ENCODE assay signal across 8 mouse cellular contexts in the genomic region with DNA sequence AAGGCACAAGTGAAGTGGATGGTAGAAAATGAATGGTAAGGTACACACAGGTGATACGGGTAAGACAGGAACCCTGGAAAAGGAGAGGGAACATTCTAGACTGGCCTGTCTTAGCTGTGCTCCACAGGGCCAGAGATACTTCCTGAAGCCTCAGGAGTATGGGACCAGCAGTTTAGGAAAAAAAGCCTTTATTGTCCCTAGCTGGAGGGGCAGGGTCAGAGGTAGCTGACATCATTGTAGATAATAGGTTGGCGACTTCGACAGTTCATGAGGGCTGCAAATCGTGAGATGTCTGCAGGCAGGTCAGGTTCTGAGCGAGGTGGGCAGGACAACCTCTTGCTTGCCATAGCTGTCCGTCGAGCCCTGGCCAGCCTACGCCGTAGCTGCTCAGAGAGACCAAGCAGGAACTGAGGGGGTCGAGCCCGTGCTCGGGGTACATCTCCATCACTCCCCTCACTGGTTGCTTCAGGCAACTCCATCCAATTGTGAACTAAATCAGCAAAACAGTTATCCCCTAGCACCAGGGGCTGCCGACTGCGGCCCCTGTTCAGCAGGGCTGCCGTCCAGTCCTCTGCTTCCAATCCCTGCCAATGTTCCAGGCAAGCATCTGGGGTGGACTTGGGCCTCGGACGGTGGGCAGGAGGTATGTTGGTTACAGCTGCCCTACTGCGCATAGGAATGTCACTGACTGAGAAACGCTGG. TPM values are rescaled to one million over a fixed set of nuclear protein-coding genes. Genes with fewer than 3 reads are reported as not detected.
DNase-seq lines count a peak whose midpoint lies in the region; ATAC-seq and TF ChIP-seq lines count a peak whose summit lies in the region.

No protein-coding gene starts in this region.

- no peak for DNase-seq in lung, adult 18-20 months
- DNase-seq in forebrain, embryonic 14.5 days (ENCODE audit: low spot score) = no peak
- DNase-seq in kidney, postnatal 0 days (ENCODE audit: low spot score) = no peak
- no peak for DNase-seq in midbrain, postnatal 0 days (ENCODE audit: low spot score)
- no peak for DNase-seq in right cerebral cortex, postnatal 4 days
- DNase-seq in gastrocnemius, postnatal 4 days (ENCODE audit: low spot score in 2 of 2) = no peak

- H3K4me1 ChIP-seq in lung, embryonic 15.5 days = peaks cover 54% of the 10 kb centered on the region
- H3K4me1 ChIP-seq in forebrain, embryonic 14.5 days (ENCODE audit: control insufficient read depth, insufficient read depth, low read length) = peaks cover 6% of the 10 kb centered on the region
- H3K4me1 ChIP-seq in kidney, postnatal 0 days (replicated peaks; ENCODE audit: insufficient read depth, low read length) = peaks cover 22% of the 10 kb centered on the region
- peaks cover 6% of the 10 kb centered on the region for H3K4me1 ChIP-seq in midbrain, postnatal 0 days (ENCODE audit: insufficient read depth, low read length)

- peak overlapping the region; percentile 88 for H3K4me2 ChIP-seq in lung, embryonic 15.5 days
- H3K4me2 ChIP-seq in forebrain, embryonic 14.5 days (ENCODE audit: low read length) = peak overlapping the region; percentile 84
- H3K4me2 ChIP-seq in kidney, postnatal 0 days (ENCODE audit: low read length) = peak overlapping the region; percentile 82
- peak overlapping the region; percentile 69 for H3K4me2 ChIP-seq in midbrain, postnatal 0 days (ENCODE audit: low read depth, low read length, poor library complexity, severe bottlenecking)

- H3K9me3 ChIP-seq in lung, embryonic 15.5 days = no peaks in the 10 kb centered on the region
- H3K9me3 ChIP-seq in forebrain, embryonic 14.5 days (replicated peaks; ENCODE audit: control insufficient read depth, low read length) = no peaks in the 10 kb centered on the region
- no peaks in the 10 kb centered on the region for H3K9me3 ChIP-seq in kidney, postnatal 0 days (replicated peaks; ENCODE audit: low read length)
- no peaks in the 10 kb centered on the region for H3K9me3 ChIP-seq in midbrain, postnatal 0 days (ENCODE audit: low read length)

- H3K4me3 ChIP-seq in lung, embryonic 15.5 days = peak overlapping the region; percentile 66
- no peak overlapping the region for H3K4me3 ChIP-seq in forebrain, embryonic 14.5 days (ENCODE audit: low read depth, low read length)
- H3K4me3 ChIP-seq in kidney, postnatal 0 days (replicated peaks; ENCODE audit: low read depth, low read length) = peak overlapping the region; percentile 67
- H3K4me3 ChIP-seq in midbrain, postnatal 0 days (ENCODE audit: low read depth, low read length) = peak overlapping the region; percentile 67

- H3K27me3 ChIP-seq in lung, embryonic 15.5 days = no peaks in the 10 kb centered on the region
- H3K27me3 ChIP-seq in forebrain, embryonic 14.5 days (replicated peaks; ENCODE audit: control insufficient read depth, insufficient read depth, low read length) = no peaks in the 10 kb centered on the region
- no peaks in the 10 kb centered on the region for H3K27me3 ChIP-seq in kidney, postnatal 0 days (ENCODE audit: insufficient read depth, low read length)
- H3K27me3 ChIP-seq in midbrain, postnatal 0 days (ENCODE audit: insufficient read depth, low read length) = 0 out of 2 replicates have a peak, but pooled peaks cover 4% of the 10 kb centered on the region

- peak overlapping the region; percentile 100 for H3K27ac ChIP-seq in lung, embryonic 15.5 days
- H3K27ac ChIP-seq in forebrain, embryonic 14.5 days (ENCODE audit: low read depth, low read length) = no peak overlapping the region
- H3K27ac ChIP-seq in kidney, postnatal 0 days = peak overlapping the region; percentile 98
- H3K27ac ChIP-seq in midbrain, postnatal 0 days (ENCODE audit: low read depth, low read length) = peak overlapping the region; percentile 52; the same call in 1 of the 2 replicates

- no peaks in the 10 kb centered on the region for H3K36me3 ChIP-seq in lung, embryonic 15.5 days
- no peaks in the 10 kb centered on the region for H3K36me3 ChIP-seq in forebrain, embryonic 14.5 days (ENCODE audit: control insufficient read depth, insufficient read depth, low read length)
- no peaks in the 10 kb centered on the region for H3K36me3 ChIP-seq in kidney, postnatal 0 days (ENCODE audit: insufficient read depth, low read length)
- 0 out of 2 replicates have a peak, but pooled peaks cover 3% of the 10 kb centered on the region for H3K36me3 ChIP-seq in midbrain, postnatal 0 days (ENCODE audit: insufficient read depth, low read length)

- TF ChIP-seq CTCF in kidney, postnatal 0 days (IDR thresholded peaks at IDR 0.05; ENCODE audit: low read depth) = no peak
- no peak for TF ChIP-seq CTCF in midbrain, postnatal 0 days (IDR thresholded peaks at IDR 0.05)

- H3K9ac ChIP-seq in lung, embryonic 15.5 days = peak overlapping the region; percentile 67
- no peak overlapping the region for H3K9ac ChIP-seq in forebrain, embryonic 14.5 days (ENCODE audit: low read length)
- peak overlapping the region; percentile 67 for H3K9ac ChIP-seq in kidney, postnatal 0 days (ENCODE audit: low read depth, low read length)
- H3K9ac ChIP-seq in midbrain, postnatal 0 days (replicated peaks; ENCODE audit: low read length, poor library complexity, severe bottlenecking) = 0 out of 2 replicates have a peak overlapping the region, but pooled peaks have one; percentile 33

- WGBS in lung, embryonic 15.5 days = 27% methylated on average over 19 of the region's 19 CpGs
- 83% methylated on average over 19 of the region's 19 CpGs for WGBS in forebrain, embryonic 14.5 days
- WGBS in kidney, postnatal 0 days = 42% methylated on average over 19 of the region's 19 CpGs
- 76% methylated on average over 19 of the region's 19 CpGs for WGBS in midbrain, postnatal 0 days

- no peak for ATAC-seq in lung, embryonic 15.5 days (ENCODE audit: borderline replicate concordance, extremely low read depth, low FRiP score, low TSS enrichment)
- no peak for ATAC-seq in forebrain, embryonic 14.5 days
- ATAC-seq in kidney, postnatal 0 days (replicated peaks; ENCODE audit: low FRiP score, low read depth) = no peak
- no peak for ATAC-seq in midbrain, postnatal 0 days (ENCODE audit: low FRiP score)
- ATAC-seq in inflammation-experienced regulatory T-cells, adult 6 months = no peak

RNA-seq across cellular contexts. Expression of a gene that starts 1.3 kb away (rescaled TPM):
- polyA plus RNA-seq in lung, embryonic 15.5 days (2015; fragmentation: Nextera tagmentation; extraction: Ambion mirVana) = 3.5 and 3.6 TPM in 2 replicates
- polyA plus RNA-seq in forebrain, embryonic 14.5 days (2014; fragmentation: Nextera tagmentation; extraction: Ambion mirVana) = 0.56 and 0.83 TPM in 2 replicates
- 1.3 and 2.0 TPM in 2 replicates for polyA plus RNA-seq in kidney, postnatal 0 days (2015; fragmentation: Nextera tagmentation; extraction: Ambion mirVana)
- 0.55 TPM in 1 of 2 replicates, not detected in the other for total RNA-seq in midbrain, postnatal 0 days (2014; rRNA removed)
- 0.33 and 0.48 TPM in 2 replicates for polyA plus RNA-seq in midbrain, postnatal 0 days (2015; fragmentation: Nextera tagmentation; extraction: Ambion mirVana)
- under 1 TPM; 0.76 to 0.91 TPM for total RNA-seq in gastrocnemius, postnatal 4 days (2021)
- not detected for polyA plus RNA-seq in inflammation-experienced regulatory T-cells, adult 6 months (2017; shearing (Covaris generic))

RNA-seq across cellular contexts. Expression of a gene that starts 1.5 kb away (rescaled TPM):
- polyA plus RNA-seq in lung, embryonic 15.5 days (2015; fragmentation: Nextera tagmentation; extraction: Ambion mirVana) = 68.7 and 76.6 TPM in 2 replicates
- 14.2 and 16.2 TPM in 2 replicates for polyA plus RNA-seq in forebrain, embryonic 14.5 days (2014; fragmentation: Nextera tagmentation; extraction: Ambion mirVana)
- 63.8 and 66.8 TPM in 2 replicates for polyA plus RNA-seq in kidney, postnatal 0 days (2015; fragmentation: Nextera tagmentation; extraction: Ambion mirVana)
- 12.3 and 14.8 TPM in 2 replicates for total RNA-seq in midbrain, postnatal 0 days (2014; rRNA removed)
- 16.2 and 18.1 TPM in 2 replicates for polyA plus RNA-seq in midbrain, postnatal 0 days (2015; fragmentation: Nextera tagmentation; extraction: Ambion mirVana)
- 10 to 100 TPM; 18.8 to 22.1 TPM for total RNA-seq in gastrocnemius, postnatal 4 days (2021)
- under 1 TPM; 0.35 to 0.89 (median 0.82) TPM for polyA plus RNA-seq in inflammation-experienced regulatory T-cells, adult 6 months (2017; shearing (Covaris generic))

RNA-seq across cellular contexts. Expression of a gene that starts 8.1 kb away (rescaled TPM):
- 5.2 and 6.1 TPM in 2 replicates for polyA plus RNA-seq in lung, embryonic 15.5 days (2015; fragmentation: Nextera tagmentation; extraction: Ambion mirVana)
- polyA plus RNA-seq in forebrain, embryonic 14.5 days (2014; fragmentation: Nextera tagmentation; extraction: Ambion mirVana) = 1.2 and 1.5 TPM in 2 replicates
- polyA plus RNA-seq in kidney, postnatal 0 days (2015; fragmentation: Nextera tagmentation; extraction: Ambion mirVana) = 2.9 and 4.0 TPM in 2 replicates
- 0.42 and 5.6 TPM in 2 replicates for total RNA-seq in midbrain, postnatal 0 days (2014; rRNA removed)
- 0.59 and 1.1 TPM in 2 replicates for polyA plus RNA-seq in midbrain, postnatal 0 days (2015; fragmentation: Nextera tagmentation; extraction: Ambion mirVana)
- 1 to 10 TPM; 1.4 to 1.7 TPM for total RNA-seq in gastrocnemius, postnatal 4 days (2021)
- polyA plus RNA-seq in inflammation-experienced regulatory T-cells, adult 6 months (2017; shearing (Covaris generic)) = under 1 TPM in 1 of 3 experiments, not detected in 2; 0.73 TPM

RNA-seq across cellular contexts. Expression of a gene that starts 8.9 kb away (rescaled TPM):
- 22.3 and 22.8 TPM in 2 replicates for polyA plus RNA-seq in lung, embryonic 15.5 days (2015; fragmentation: Nextera tagmentation; extraction: Ambion mirVana)
- 3.1 and 4.7 TPM in 2 replicates for polyA plus RNA-seq in forebrain, embryonic 14.5 days (2014; fragmentation: Nextera tagmentation; extraction: Ambion mirVana)
- polyA plus RNA-seq in kidney, postnatal 0 days (2015; fragmentation: Nextera tagmentation; extraction: Ambion mirVana) = 33.2 and 41.6 TPM in 2 replicates
- total RNA-seq in midbrain, postnatal 0 days (2014; rRNA removed) = 1.9 and 4.2 TPM in 2 replicates
- polyA plus RNA-seq in midbrain, postnatal 0 days (2015; fragmentation: Nextera tagmentation; extraction: Ambion mirVana) = 5.0 and 5.7 TPM in 2 replicates
- total RNA-seq in gastrocnemius, postnatal 4 days (2021) = 10 to 100 TPM in 1 of 2 experiments, 1 to 10 TPM in 1; 7.8 to 12.7 TPM
- polyA plus RNA-seq in inflammation-experienced regulatory T-cells, adult 6 months (2017; shearing (Covaris generic)) = 100 to 1,000 TPM; 120 to 204 (median 167) TPM

RNA-seq across cellular contexts. Expression of a gene that starts 11.9 kb away (rescaled TPM):
- polyA plus RNA-seq in lung, embryonic 15.5 days (2015; fragmentation: Nextera tagmentation; extraction: Ambion mirVana) = 0.44 and 0.72 TPM in 2 replicates
- polyA plus RNA-seq in forebrain, embryonic 14.5 days (2014; fragmentation: Nextera tagmentation; extraction: Ambion mirVana) = 0.53 TPM in 1 of 2 replicates, not detected in the other
- 0.25 and 0.27 TPM in 2 replicates for polyA plus RNA-seq in kidney, postnatal 0 days (2015; fragmentation: Nextera tagmentation; extraction: Ambion mirVana)
- total RNA-seq in midbrain, postnatal 0 days (2014; rRNA removed) = 3.6 TPM in 1 of 2 replicates, not detected in the other
- polyA plus RNA-seq in midbrain, postnatal 0 days (2015; fragmentation: Nextera tagmentation; extraction: Ambion mirVana) = 0.31 TPM in 1 of 2 replicates, not detected in the other
- under 1 TPM; 0.32 to 0.86 TPM for total RNA-seq in gastrocnemius, postnatal 4 days (2021)
- not detected for polyA plus RNA-seq in inflammation-experienced regulatory T-cells, adult 6 months (2017; shearing (Covaris generic))
